Mouse (Mus musculus) adrenal gland, adult 8-10 months (tissue): ENCODE results near the gene Gm37240. TPM values are rescaled to one million over a fixed set of nuclear protein-coding genes. Genes with fewer than 3 reads are reported as not detected.

ENCODE experiments used
- DNase-seq: peaks from one replicate; pipeline ENCODE4 v3.0.0; 2022
- total RNA-seq, 4 experiments: library from RNA; stranded (reverse); gene quantifications; 2 replicates each; pipeline ENCODE4 v1.2.4; 2022

The Gm37240 gene
- total RNA-seq, 4 experiments from 2014 or later = 5.4 to 9.8 (median 7.2) TPM

- no peak for DNase-seq
These were observed 207.9 kb downstream of the Gm37240 start for GRCm38 (mm10) chr3:85679312-85679933.

GRCm38 (mm10) chr3:85677952-85678351 lies 209.4 kb downstream of the Gm37240 start:
- DNase-seq = no peak

- DNase-seq = no peak
These were observed 210.2 kb downstream of the Gm37240 start for GRCm38 (mm10) chr3:85677133-85677532.

- DNase-seq = no peak
These were observed 217.5 kb downstream of the Gm37240 start for GRCm38 (mm10) chr3:85669844-85670243.

GRCm38 (mm10) chr3:85667683-85668082 lies 219.6 kb downstream of the Gm37240 start:
- no peak for DNase-seq

GRCm38 (mm10) chr3:85666736-85667135 lies 220.6 kb downstream of the Gm37240 start:
- no peak for DNase-seq

GRCm38 (mm10) chr3:85666166-85666565 lies 221.2 kb downstream of the Gm37240 start:
- no peak for DNase-seq

GRCm38 (mm10) chr3:85664591-85665171 lies 222.6 kb downstream of the Gm37240 start:
- DNase-seq = no peak

- no peak for DNase-seq
These were observed 223.5 kb downstream of the Gm37240 start for GRCm38 (mm10) chr3:85663826-85664225.

GRCm38 (mm10) chr3:85661926-85662813 lies 225.1 kb downstream of the Gm37240 start:
- DNase-seq = no peak

- no peak for DNase-seq
These were observed 227.6 kb downstream of the Gm37240 start for GRCm38 (mm10) chr3:85659681-85660080.

- no peak for DNase-seq
These were observed 231.8 kb downstream of the Gm37240 start for GRCm38 (mm10) chr3:85655538-85655937.

- DNase-seq = no peak
These were observed 234.3 kb downstream of the Gm37240 start for GRCm38 (mm10) chr3:85652727-85653665.

GRCm38 (mm10) chr3:85649176-85649575 lies 238.1 kb downstream of the Gm37240 start:
- DNase-seq = no peak

GRCm38 (mm10) chr3:85645517-85646004 lies 241.8 kb downstream of the Gm37240 start:
- no peak for DNase-seq

GRCm38 (mm10) chr3:85644814-85645213 lies 242.5 kb downstream of the Gm37240 start:
- DNase-seq = no peak

- no peak for DNase-seq
These were observed 245.6 kb downstream of the Gm37240 start for GRCm38 (mm10) chr3:85641751-85642150.

GRCm38 (mm10) chr3:85636716-85637447 lies 250.4 kb downstream of the Gm37240 start:
- DNase-seq = no peak

GRCm38 (mm10) chr3:85635591-85635990 lies 251.7 kb downstream of the Gm37240 start:
- no peak for DNase-seq

- DNase-seq = no peak
These were observed 252.2 kb downstream of the Gm37240 start for GRCm38 (mm10) chr3:85635126-85635419.

- no peak for DNase-seq
These were observed 252.8 kb downstream of the Gm37240 start for GRCm38 (mm10) chr3:85634389-85635125.
